ENCODE assay signal across 18 mouse cellular contexts in the genomic region with DNA sequence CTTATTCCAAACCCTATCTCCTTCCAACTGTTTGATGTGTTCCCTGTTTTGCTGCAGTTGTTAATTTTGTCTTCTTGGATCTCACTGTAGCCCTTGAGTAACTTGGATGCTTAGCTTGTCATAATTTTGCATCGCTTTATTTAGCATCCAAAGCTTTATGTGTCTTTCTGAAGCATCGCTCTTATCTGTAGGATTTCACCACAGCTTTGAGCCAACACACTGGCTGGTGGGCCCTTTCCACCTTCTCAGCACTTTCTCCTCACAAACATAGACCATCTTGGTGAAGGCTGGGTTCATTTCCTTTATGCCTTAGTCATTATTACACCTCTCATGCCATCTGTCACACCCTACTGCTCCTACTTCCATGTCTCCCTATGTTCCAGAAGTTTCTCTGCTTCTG.
"Had no signal": no experiment of that assay in that cellular context is flagged by ENCODE, and none has a peak within 500 bp of the region (broad histone marks: within the 10 kb centered on the region; RNA-seq: fewer than 3 reads in every experiment).

No protein-coding gene starts in this region.

- H3K36me3 ChIP-seq: limb, embryonic 12.5 days; liver, embryonic 13.5 days; lung, embryonic 15.5 days; midbrain, embryonic 15.5 days; neural tube, embryonic 13.5 days had no signal

- H3K4me1 ChIP-seq: limb, embryonic 12.5 days; liver, embryonic 13.5 days; lung, embryonic 15.5 days; megakaryocyte, embryonic 14.5 days; midbrain, embryonic 15.5 days; neural tube, embryonic 13.5 days had no signal

- H3K27me3 ChIP-seq: limb, embryonic 12.5 days; liver, embryonic 13.5 days; lung, embryonic 15.5 days; megakaryocyte, embryonic 14.5 days; midbrain, embryonic 15.5 days; neural tube, embryonic 13.5 days had no signal

- H3K27ac ChIP-seq: layer of hippocampus, adult 2 months; left cerebral cortex, adult 2 months; limb, embryonic 12.5 days; liver, embryonic 13.5 days; lung, embryonic 15.5 days; macrophage; midbrain, embryonic 15.5 days; neural tube, embryonic 13.5 days; stomach, postnatal 0 days had no signal

- DNase-seq: kidney, adult 11 months; kidney, postnatal 10 days; kidney, postnatal 4 days; liver; liver, embryonic 13.5 days; liver, postnatal 0 days; lung, postnatal 14 days; thymus, adult 18-20 months; thymus, postnatal 25 days had no signal

- H3K4me3 ChIP-seq: layer of hippocampus, adult 2 months; left cerebral cortex, adult 2 months; limb, embryonic 12.5 days; liver, embryonic 13.5 days; lung, embryonic 15.5 days; megakaryocyte, embryonic 14.5 days; midbrain, embryonic 15.5 days; neural tube, embryonic 13.5 days had no signal
